Mouse (Mus musculus) lung, adult 2 months (tissue): ENCODE measurements around the gene Itgb3.

Experiments used
- CTCF ChIP-seq: fragments of 200-500 bp; IDR thresholded peaks from 2 replicates; pipeline ENCODE4 v1.5.1; 2011; ENCODE audit warnings: mild to moderate bottlenecking, low read length, control low read depth; ENCODE audit not compliant: insufficient read depth
- POLR2A ChIP-seq: fragments of 200-500 bp; IDR thresholded peaks from 2 replicates; pipeline ENCODE4 v1.6.1; 2011; ENCODE audit warnings: low read depth, mild to moderate bottlenecking, control low read depth, low read length, borderline replicate concordance; ENCODE audit errors: extremely low read depth

DNA sequence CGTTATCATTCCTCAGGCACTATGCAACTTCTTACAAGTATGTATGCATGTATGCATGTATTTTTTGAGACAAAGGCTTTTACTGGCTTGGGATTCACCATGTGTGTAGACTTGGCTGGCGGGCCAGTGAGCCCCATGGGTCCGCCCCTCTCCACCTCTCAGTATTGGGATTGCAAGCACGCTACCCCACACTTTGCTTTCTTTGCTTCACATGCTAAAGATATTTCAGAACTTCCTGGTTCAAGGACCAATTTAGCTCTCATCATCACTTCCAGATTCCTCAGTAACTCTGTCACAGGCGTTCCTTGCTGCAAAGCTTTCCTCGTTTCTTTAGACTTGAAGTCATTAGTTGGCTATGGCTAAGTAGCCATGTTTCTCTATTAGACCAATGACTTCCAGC lies 41.7 kb upstream of the Itgb3 start:
- TF ChIP-seq POLR2A (no peak), CTCF (no peak)
